Mouse (Mus musculus) layer of hippocampus, adult 11-12 months (tissue): ENCODE data around the gene Prl5a1.

Source experiments
- DNase-seq: peaks from one replicate; pipeline ENCODE4 v3.0.0; 2022; ENCODE audit warnings: low spot score

Gene Prl5a1

GRCm38 (mm10) chr13:28142184-28142583 lies at the start of gene Prl5a1:
Prl5a1 (plus strand) TSS chr13:28142484.
- DNase-seq, result no peak

GRCm38 (mm10) chr13:28096161-28096560 lies 46.1 kb upstream of the Prl5a1 start:
- no peak for DNase-seq

- DNase-seq, result no peak
Observed at GRCm38 (mm10) chr13:28108536-28108935, 33.7 kb upstream of the Prl5a1 start.

DNA sequence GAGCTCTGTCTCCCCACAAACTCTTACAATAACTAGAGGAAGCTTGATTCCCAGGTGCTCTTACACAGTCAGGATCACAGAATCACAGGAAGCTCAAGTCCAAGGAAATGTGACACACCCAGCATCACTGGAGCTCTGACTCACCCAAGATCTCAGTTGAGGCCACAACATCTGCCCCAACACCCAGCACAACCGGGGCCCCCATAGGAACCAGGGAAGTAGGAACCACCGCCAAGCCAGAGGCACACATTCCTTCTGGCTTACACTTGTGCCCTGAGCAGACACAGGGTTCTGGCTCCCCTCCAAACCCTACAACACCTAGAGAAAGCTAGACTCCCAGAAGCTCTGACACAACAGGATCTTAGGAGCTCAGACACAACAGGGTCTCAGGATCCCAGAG lies 9.5 kb upstream of the Prl5a1 start:
- no peak for DNase-seq

DNA sequence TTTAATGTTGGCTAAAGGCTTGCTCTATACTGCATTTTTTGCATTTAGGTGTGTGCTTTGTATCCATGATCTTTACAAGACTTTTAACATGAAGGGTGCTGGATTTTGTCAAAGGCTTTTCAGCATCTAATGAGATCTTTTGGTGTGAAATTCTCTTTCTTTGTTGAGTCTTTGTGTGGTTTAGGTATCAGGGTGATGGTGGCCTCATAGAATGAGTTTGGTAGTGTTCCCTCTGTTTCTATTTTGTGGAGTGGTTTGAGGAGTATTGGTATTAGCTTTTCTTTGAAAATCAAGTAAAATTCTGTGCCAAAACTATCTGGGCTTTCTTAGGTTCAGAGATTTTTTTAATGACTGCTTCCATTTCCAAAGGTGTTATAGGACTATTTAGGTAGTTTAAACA lies 6.5 kb upstream of the Prl5a1 start:
- DNase-seq, result no peak
